Mouse (Mus musculus) embryonic facial prominence, embryonic 14.5 days (tissue): ENCODE results near the gene Alg13. TPM values are rescaled to one million over a fixed set of nuclear protein-coding genes. Genes with fewer than 3 reads are reported as not detected.

Experiments
- ATAC-seq: fragments of 200-750 bp; cut with Nextera tagmentation; 2 replicates; pipeline ENCODE4 v1.8.0; 2017; ENCODE audit warnings: low read depth, moderate number of reproducible peaks, moderate TSS enrichment
- DNase-seq: peaks from one replicate; pipeline ENCODE4 v3.0.0-alpha.2; 2015; ENCODE audit warnings: low spot score
- H3K27ac ChIP-seq: fragments of 300-500 bp; sonication (generic); replicated peaks from 2 replicates; pipeline ENCODE4 v1.5.1; 2014; ENCODE audit warnings: low read depth, mild to moderate bottlenecking, low read length, moderate library complexity
- H3K27me3 ChIP-seq: fragments of 300-500 bp; sonication (generic); replicated peaks from 2 replicates; pipeline ENCODE4 v1.6.1; 2014; ENCODE audit warnings: low read length; ENCODE audit not compliant: control insufficient read depth, insufficient read depth
- H3K36me3 ChIP-seq: fragments of 300-500 bp; sonication (generic); 2 replicates; pipeline ENCODE4 v1.6.1; 2014; ENCODE audit warnings: low read length, mixed read lengths; ENCODE audit not compliant: control insufficient read depth, insufficient read depth
- H3K4me1 ChIP-seq: fragments of 300-500 bp; sonication (generic); 2 replicates; pipeline ENCODE4 v1.6.1; 2014; ENCODE audit warnings: antibody characterized with exemption, low read length; ENCODE audit not compliant: control insufficient read depth, insufficient read depth
- H3K4me2 ChIP-seq: fragments of 300-500 bp; sonication (generic); 2 replicates; pipeline ENCODE4 v1.6.1; 2014; ENCODE audit warnings: low read depth, mild to moderate bottlenecking, low read length, moderate library complexity, mixed read lengths
- H3K4me3 ChIP-seq: fragments of 300-500 bp; sonication (generic); 2 replicates; pipeline ENCODE4 v1.5.1; 2014; ENCODE audit warnings: low read depth, mild to moderate bottlenecking, low read length
- H3K9ac ChIP-seq: fragments of 300-500 bp; sonication (generic); 2 replicates; pipeline ENCODE4 v1.6.1; 2014; ENCODE audit warnings: low read depth, mild to moderate bottlenecking, low read length, moderate library complexity, mixed read lengths
- H3K9me3 ChIP-seq: fragments of 300-500 bp; sonication (generic); 2 replicates; pipeline ENCODE4 v1.6.1; 2016; ENCODE audit warnings: low read length; ENCODE audit not compliant: control insufficient read depth
- WGBS: fragments of 180-500 bp; shearing (Covaris S2); extraction: QIAGEN DNeasy Blood & Tissue Kit; methylation state at CpG from one replicate; pipeline ENCODE4 v1.1.7; 2014; 5-methylcytosine and 5-hydroxymethylcytosine counted together
- polyA plus RNA-seq: library from polyadenylated mRNA; unstranded; fragments of >200 nt; fragmentation: Nextera tagmentation; extraction: Ambion mirVana; gene quantifications from 2 replicates; pipeline ENCODE4 v1.2.1, GENCODE M21; 2014

Gene Alg13
- polyA plus RNA-seq, 1 experiment from 2014 or later, result 17.4 TPM

GRCm38 (mm10) chrX:144319366-144319765 is 1.8 kb downstream of the Alg13 start:
- peak overlapping the region; percentile 64 for H3K4me2 ChIP-seq
- no peaks in the 10 kb centered on the region for H3K4me1 ChIP-seq
- H3K36me3 ChIP-seq, result no peaks in the 10 kb centered on the region
- no peak for DNase-seq
- no peak overlapping the region for H3K27ac ChIP-seq
- H3K9ac ChIP-seq, result no peak overlapping the region
- 30% methylated on average over 9 of the region's 9 CpGs for WGBS
- H3K9me3 ChIP-seq, result no peaks in the 10 kb centered on the region
- no peaks in the 10 kb centered on the region for H3K27me3 ChIP-seq
- H3K4me3 ChIP-seq, result peak overlapping the region; percentile 58
- no peak for ATAC-seq

- no peak overlapping the region for H3K27ac ChIP-seq
Observed at GRCm38 (mm10) chrX:144325375-144325774, 7.8 kb downstream of the Alg13 start.

GRCm38 (mm10) chrX:144335332-144336015 is 17.9 kb downstream of the Alg13 start:
- WGBS, result 50% methylated on average over 8 of the region's 8 CpGs
- H3K27me3 ChIP-seq, result no peaks in the 10 kb centered on the region
- H3K36me3 ChIP-seq, result no peaks in the 10 kb centered on the region
- H3K4me2 ChIP-seq, result no peak overlapping the region
- H3K4me1 ChIP-seq, result no peaks in the 10 kb centered on the region
- no peak for DNase-seq
- H3K27ac ChIP-seq, result no peak overlapping the region
- no peak overlapping the region for H3K4me3 ChIP-seq
- no peaks in the 10 kb centered on the region for H3K9me3 ChIP-seq
- no peak overlapping the region for H3K9ac ChIP-seq
- ATAC-seq, result no peak

More at GRCm38 (mm10) chrX:144325375-144325774, 7.8 kb downstream of the Alg13 start:
- ATAC-seq, result no peak
- no peaks in the 10 kb centered on the region for H3K27me3 ChIP-seq
- no peak overlapping the region for H3K4me2 ChIP-seq
- no peak for DNase-seq
- H3K4me1 ChIP-seq, result no peaks in the 10 kb centered on the region
- no peak overlapping the region for H3K4me3 ChIP-seq
- H3K9me3 ChIP-seq, result no peaks in the 10 kb centered on the region
- H3K36me3 ChIP-seq, result no peaks in the 10 kb centered on the region
- H3K9ac ChIP-seq, result no peak overlapping the region

- Histone ChIP-seq H3K4me2 (no peak overlapping the region), H3K27ac (no peak overlapping the region)
Observed at GRCm38 (mm10) chrX:144337938-144338337, 20.3 kb downstream of the Alg13 start.

GRCm38 (mm10) chrX:144338355-144338754 is 20.8 kb downstream of the Alg13 start:
- H3K4me2 ChIP-seq, result no peak overlapping the region
- ATAC-seq, result no peak

More at GRCm38 (mm10) chrX:144337938-144338337, 20.3 kb downstream of the Alg13 start:
- no peak overlapping the region for H3K9ac ChIP-seq
- no peaks in the 10 kb centered on the region for H3K4me1 ChIP-seq
- no peaks in the 10 kb centered on the region for H3K9me3 ChIP-seq
- no peak for ATAC-seq
- DNase-seq, result no peak
- no peak overlapping the region for H3K4me3 ChIP-seq
- H3K36me3 ChIP-seq, result no peaks in the 10 kb centered on the region
- H3K27me3 ChIP-seq, result no peaks in the 10 kb centered on the region

GRCm38 (mm10) chrX:144374196-144374595 is 56.6 kb downstream of the Alg13 start:
- Histone ChIP-seq H3K4me1 (no peaks in the 10 kb centered on the region), H3K9ac (no peak overlapping the region), H3K36me3 (peaks cover 5% of the 10 kb centered on the region), H3K27me3 (no peaks in the 10 kb centered on the region), H3K4me2 (no peak overlapping the region), H3K9me3 (no peaks in the 10 kb centered on the region), H3K4me3 (no peak overlapping the region), H3K27ac (no peak overlapping the region)
- ATAC-seq (no peak), DNase-seq (peak; percentile 53)
- WGBS, result 37% methylated on average over 2 of the region's 2 CpGs

More at GRCm38 (mm10) chrX:144338355-144338754, 20.8 kb downstream of the Alg13 start:
- no peaks in the 10 kb centered on the region for H3K9me3 ChIP-seq
- no peak overlapping the region for H3K4me3 ChIP-seq
- H3K27ac ChIP-seq, result no peak overlapping the region
- no peaks in the 10 kb centered on the region for H3K4me1 ChIP-seq
- no peaks in the 10 kb centered on the region for H3K27me3 ChIP-seq
- no peak overlapping the region for H3K9ac ChIP-seq
- no peak for DNase-seq
- H3K36me3 ChIP-seq, result no peaks in the 10 kb centered on the region

GRCm38 (mm10) chrX:144403526-144403925 is 85.9 kb downstream of the Alg13 start:
- Histone ChIP-seq H3K9me3 (no peaks in the 10 kb centered on the region), H3K4me3 (no peak overlapping the region), H3K4me2 (no peak overlapping the region), H3K4me1 (no peaks in the 10 kb centered on the region), H3K36me3 (no peaks in the 10 kb centered on the region), H3K27ac (no peak overlapping the region), H3K9ac (no peak overlapping the region), H3K27me3 (peaks cover 10% of the 10 kb centered on the region; the same call in 1 of the 2 replicates)
- WGBS, result 30% methylated on average over 7 of the region's 7 CpGs
- ATAC-seq, result 0 out of 2 replicates have a peak, but pooled peaks have one; percentile 60
- peak; percentile 36 for DNase-seq

- WGBS, result 59% methylated on average over 5 of the region's 5 CpGs
- Histone ChIP-seq H3K9me3 (no peaks in the 10 kb centered on the region), H3K9ac (no peak overlapping the region), H3K36me3 (no peaks in the 10 kb centered on the region), H3K27me3 (peaks cover 4% of the 10 kb centered on the region; the same call in 1 of the 2 replicates), H3K4me1 (no peaks in the 10 kb centered on the region), H3K4me2 (no peak overlapping the region), H3K4me3 (no peak overlapping the region), H3K27ac (no peak overlapping the region)
- DNase-seq (no peak), ATAC-seq (no peak)
Observed at GRCm38 (mm10) chrX:144408036-144408435, 90.4 kb downstream of the Alg13 start.

- no peaks in the 10 kb centered on the region for H3K9me3 ChIP-seq
- no peak overlapping the region for H3K4me2 ChIP-seq
- H3K36me3 ChIP-seq, result no peaks in the 10 kb centered on the region
- DNase-seq (no peak), ATAC-seq (no peak)
- 77% methylated on average over 1 of the region's 1 CpGs for WGBS
- H3K4me1 ChIP-seq, result no peaks in the 10 kb centered on the region
- H3K27me3 ChIP-seq, result peaks cover 3% of the 10 kb centered on the region; the same call in 1 of the 2 replicates
- no peak overlapping the region for H3K4me3 ChIP-seq
- H3K9ac ChIP-seq, result no peak overlapping the region
- no peak overlapping the region for H3K27ac ChIP-seq
Observed at GRCm38 (mm10) chrX:144420259-144420658, 102.7 kb downstream of the Alg13 start.
